Mouse (Mus musculus) liver, postnatal 0 days (tissue): ENCODE measurements around the gene Lef1. TPM values are rescaled to one million over a fixed set of nuclear protein-coding genes. Genes with fewer than 3 reads are reported as not detected.
A peak's percentile ranks its signal among the peaks of the same experiment; 100 is the strongest.

Experiments
- ATAC-seq: fragments of 200-750 bp; cut with Nextera tagmentation; 2 replicates; pipeline ENCODE4 v1.8.0; 2017; ENCODE audit warnings: mild to moderate bottlenecking, moderate library complexity
- DNase-seq: peaks from one replicate; pipeline ENCODE4 v3.0.0-alpha.2; 2016
- H3K27ac ChIP-seq: fragments of 300-500 bp; sonication (generic); 2 replicates; pipeline ENCODE4 v1.5.1; 2014; ENCODE audit warnings: antibody characterized with exemption, moderate library complexity, mild to moderate bottlenecking, low read depth
- H3K27me3 ChIP-seq: fragments of 300-500 bp; sonication (generic); 2 replicates; pipeline ENCODE4 v1.6.1; 2014; ENCODE audit warnings: low read length, control low read depth, mixed read lengths; ENCODE audit not compliant: insufficient read depth
- H3K36me3 ChIP-seq: fragments of 300-500 bp; sonication (generic); replicated peaks from 2 replicates; pipeline ENCODE4 v1.6.1; 2014; ENCODE audit warnings: mild to moderate bottlenecking, control low read depth, low read length, moderate library complexity, mixed read lengths; ENCODE audit not compliant: insufficient read depth
- H3K4me1 ChIP-seq: fragments of 300-500 bp; sonication (generic); 2 replicates; pipeline ENCODE4 v1.6.1; 2014; ENCODE audit warnings: antibody characterized with exemption, mild to moderate bottlenecking, control low read depth; ENCODE audit not compliant: insufficient read depth
- H3K4me2 ChIP-seq: fragments of 300-500 bp; sonication (generic); 2 replicates; pipeline ENCODE4 v1.6.1; 2014; ENCODE audit warnings: low read depth, mild to moderate bottlenecking, low read length, moderate library complexity, mixed read lengths
- H3K4me3 ChIP-seq: fragments of 300-500 bp; sonication (generic); 2 replicates; pipeline ENCODE4 v1.5.1; 2014; ENCODE audit warnings: low read depth, low read length
- H3K9ac ChIP-seq: fragments of 300-500 bp; sonication (generic); replicated peaks from 2 replicates; pipeline ENCODE4 v1.6.1; 2014; ENCODE audit warnings: mild to moderate bottlenecking, moderate library complexity
- H3K9me3 ChIP-seq: fragments of 300-500 bp; sonication (generic); 2 replicates; pipeline ENCODE4 v1.6.1; 2016; ENCODE audit warnings: mild to moderate bottlenecking, control low read depth, low read length, mixed read lengths
- CTCF ChIP-seq: sonication (generic); IDR thresholded peaks from 2 replicates; pipeline ENCODE4 v1.5.1; 2016; ENCODE audit warnings: antibody characterized with exemption, low read depth
- EP300 ChIP-seq: IDR thresholded peaks from 2 replicates; pipeline ENCODE4 v1.6.1; 2016; ENCODE audit warnings: antibody characterized with exemption, low read depth, mild to moderate bottlenecking
- WGBS: fragments of 180-500 bp; shearing (Covaris S2); extraction: QIAGEN DNeasy Blood & Tissue Kit; methylation state at CpG from one replicate; pipeline ENCODE4 v1.1.7; 2014; ENCODE audit not compliant: insufficient replicate concordance; 5-methylcytosine and 5-hydroxymethylcytosine counted together
- polyA plus RNA-seq: library from polyadenylated mRNA; unstranded; fragments of >200 nt; fragmentation: Nextera tagmentation; extraction: Ambion mirVana; gene quantifications from 2 replicates; pipeline ENCODE4 v1.2.1, GENCODE M21; 2015

The Lef1 gene
- polyA plus RNA-seq, 1 experiment from 2014 or later = 2.2 TPM

GRCm38 (mm10) chr3:131198991-131199390, 88.7 kb downstream of the Lef1 start:
- 63% methylated on average over 3 of the region's 3 CpGs for WGBS
- DNase-seq = no peak
- no peak overlapping the region for H3K27ac ChIP-seq

GRCm38 (mm10) chr3:131199590-131200288, 89.5 kb downstream of the Lef1 start:
- H3K4me2 ChIP-seq = no peak overlapping the region
- no peaks in the 10 kb centered on the region for H3K9me3 ChIP-seq
- no peak for TF ChIP-seq CTCF
- TF ChIP-seq EP300 = no peak
- ATAC-seq (no peak), DNase-seq (no peak)
- H3K4me3 ChIP-seq = no peak overlapping the region
- no peaks in the 10 kb centered on the region for H3K27me3 ChIP-seq
- no peak overlapping the region for H3K9ac ChIP-seq
- no peaks in the 10 kb centered on the region for H3K36me3 ChIP-seq
- WGBS = 76% methylated on average over 20 of the region's 20 CpGs
- no peaks in the 10 kb centered on the region for H3K4me1 ChIP-seq
- no peak overlapping the region for H3K27ac ChIP-seq

More at GRCm38 (mm10) chr3:131198991-131199390, 88.7 kb downstream of the Lef1 start:
- Histone ChIP-seq H3K4me2 (no peak overlapping the region), H3K27me3 (no peaks in the 10 kb centered on the region), H3K4me1 (no peaks in the 10 kb centered on the region), H3K9me3 (no peaks in the 10 kb centered on the region), H3K36me3 (no peaks in the 10 kb centered on the region), H3K4me3 (no peak overlapping the region), H3K9ac (no peak overlapping the region)
- TF ChIP-seq EP300 (no peak), CTCF (no peak)
- no peak for ATAC-seq

GRCm38 (mm10) chr3:131202311-131202710, 92.0 kb downstream of the Lef1 start:
- no peaks in the 10 kb centered on the region for H3K36me3 ChIP-seq
- ATAC-seq = no peak
- no peak overlapping the region for H3K4me3 ChIP-seq
- no peaks in the 10 kb centered on the region for H3K9me3 ChIP-seq
- H3K4me1 ChIP-seq = no peaks in the 10 kb centered on the region
- no peaks in the 10 kb centered on the region for H3K27me3 ChIP-seq
- TF ChIP-seq EP300 = no peak
- TF ChIP-seq CTCF = no peak
- H3K4me2 ChIP-seq = no peak overlapping the region
- no peak overlapping the region for H3K27ac ChIP-seq
- no peak for DNase-seq
- no peak overlapping the region for H3K9ac ChIP-seq
- 59% methylated on average over 7 of the region's 7 CpGs for WGBS

- Histone ChIP-seq H3K27me3 (no peaks in the 10 kb centered on the region), H3K9ac (no peak overlapping the region), H3K27ac (no peak overlapping the region), H3K36me3 (no peaks in the 10 kb centered on the region), H3K4me1 (no peaks in the 10 kb centered on the region), H3K4me3 (no peak overlapping the region), H3K4me2 (no peak overlapping the region), H3K9me3 (no peaks in the 10 kb centered on the region)
- no peak for DNase-seq
- 58% methylated on average over 5 of the region's 5 CpGs for WGBS
- no peak for ATAC-seq
- no peak for TF ChIP-seq EP300
- TF ChIP-seq CTCF = no peak
These were observed 97.6 kb downstream of the Lef1 start for GRCm38 (mm10) chr3:131207846-131208245.

- Histone ChIP-seq H3K9ac (no peak overlapping the region), H3K4me1 (no peaks in the 10 kb centered on the region), H3K9me3 (no peaks in the 10 kb centered on the region), H3K27me3 (no peaks in the 10 kb centered on the region), H3K4me2 (no peak overlapping the region), H3K36me3 (no peaks in the 10 kb centered on the region), H3K4me3 (no peak overlapping the region), H3K27ac (no peak overlapping the region)
- TF ChIP-seq CTCF (no peak), EP300 (no peak)
- 27% methylated on average over 13 of the region's 13 CpGs for WGBS
- DNase-seq = peak; percentile 41
- 0 out of 2 replicates have a peak, but pooled peaks have one; percentile 23 for ATAC-seq
These were observed 98.1 kb downstream of the Lef1 start for GRCm38 (mm10) chr3:131208265-131208891.

GRCm38 (mm10) chr3:131212200-131212599, 101.9 kb downstream of the Lef1 start:
- Histone ChIP-seq H3K4me3 (no peak overlapping the region), H3K4me2 (no peak overlapping the region), H3K36me3 (no peaks in the 10 kb centered on the region), H3K9me3 (no peaks in the 10 kb centered on the region), H3K4me1 (no peaks in the 10 kb centered on the region), H3K9ac (no peak overlapping the region), H3K27ac (no peak overlapping the region), H3K27me3 (no peaks in the 10 kb centered on the region)
- DNase-seq (no peak), ATAC-seq (no peak)
- 77% methylated on average over 7 of the region's 7 CpGs for WGBS
- TF ChIP-seq EP300 (no peak), CTCF (peak; percentile 44)
